8 mouse cellular contexts compared by ENCODE assay signal in genomic region chr4:150915181-150915906, GRCm38 (mm10). TPM values are rescaled to one million over a fixed set of nuclear protein-coding genes. Genes with fewer than 3 reads are reported as not detected.
DNase-seq lines count a peak whose midpoint lies in the region; ATAC-seq lines count a peak whose summit lies in the region.

No protein-coding gene starts in this region.

- peak overlapping the region; percentile 82 for H3K9ac ChIP-seq in forebrain, embryonic 13.5 days
- H3K9ac ChIP-seq in limb, embryonic 15.5 days: peak overlapping the region; percentile 87

- peak; percentile 40 to 50 for DNase-seq in left cerebral cortex, adult 18-20 months (ENCODE audit: low spot score in 2 of 2)
- DNase-seq in left cerebral cortex, adult 11 months (ENCODE audit: low spot score): no peak
- DNase-seq in MN1 (ENCODE audit: low spot score): peak; percentile 70
- no peak for DNase-seq in thymus, postnatal 14 days
- DNase-seq in ovary, postnatal 14 days (ENCODE audit: low spot score): no peak

- H3K36me3 ChIP-seq in forebrain, embryonic 13.5 days (ENCODE audit: poor library complexity, severe bottlenecking): no peaks in the 10 kb centered on the region
- H3K36me3 ChIP-seq in limb, embryonic 15.5 days: no peaks in the 10 kb centered on the region

- H3K27ac ChIP-seq in forebrain, embryonic 13.5 days: peak overlapping the region; percentile 57; the same call in 1 of the 2 replicates
- H3K27ac ChIP-seq in limb, embryonic 15.5 days: peak overlapping the region; percentile 92

- peak overlapping the region; percentile 69 for H3K4me3 ChIP-seq in forebrain, embryonic 13.5 days
- peak overlapping the region; percentile 64 for H3K4me3 ChIP-seq in limb, embryonic 15.5 days

- WGBS in forebrain, embryonic 13.5 days: 44% methylated on average over 10 of the region's 10 CpGs
- 51% methylated on average over 10 of the region's 10 CpGs for WGBS in limb, embryonic 15.5 days

- no peak for ATAC-seq in forebrain, embryonic 13.5 days
- ATAC-seq in limb, embryonic 15.5 days (ENCODE audit: insufficient number of reproducible peaks, low FRiP score, low TSS enrichment, low read depth): no peak
- no peak for ATAC-seq in megakaryocyte-erythroid progenitor cell, adult 5-6 weeks (replicated peaks; ENCODE audit: low FRiP score, low TSS enrichment, poor library complexity, severe bottlenecking)

- no peaks in the 10 kb centered on the region for H3K9me3 ChIP-seq in forebrain, embryonic 13.5 days (replicated peaks)
- no peaks in the 10 kb centered on the region for H3K9me3 ChIP-seq in limb, embryonic 15.5 days

- peak overlapping the region; percentile 74 for H3K4me2 ChIP-seq in forebrain, embryonic 13.5 days
- H3K4me2 ChIP-seq in limb, embryonic 15.5 days: peak overlapping the region; percentile 58

- peaks cover 18% of the 10 kb centered on the region for H3K4me1 ChIP-seq in forebrain, embryonic 13.5 days
- peaks cover 14% of the 10 kb centered on the region for H3K4me1 ChIP-seq in limb, embryonic 15.5 days

- H3K27me3 ChIP-seq in forebrain, embryonic 13.5 days: no peaks in the 10 kb centered on the region
- no peaks in the 10 kb centered on the region for H3K27me3 ChIP-seq in limb, embryonic 15.5 days

RNA-seq across cellular contexts. Expression of gene Tnfrsf9, which starts 1.0 kb away (rescaled TPM):
- total RNA-seq in left cerebral cortex, adult 18-20 months (2021): under 1 TPM; 0.35 to 0.94 TPM
- polyA plus RNA-seq in forebrain, embryonic 13.5 days (2015; fragmentation: Nextera tagmentation; extraction: Ambion mirVana): 0.13 and 0.16 TPM in 2 replicates
- polyA plus RNA-seq in limb, embryonic 15.5 days (2015; fragmentation: Nextera tagmentation; extraction: Ambion mirVana): 0.83 and 1.1 TPM in 2 replicates
- 2.6 TPM in 1 of 2 replicates, not detected in the other for total RNA-seq in megakaryocyte-erythroid progenitor cell, adult 5-6 weeks (2014; fragmentation: Nextera tagmentation)
- 7.2 TPM in 1 of 2 replicates, not detected in the other for total RNA-seq in megakaryocyte-erythroid progenitor cell, adult 5-6 weeks (2017)

RNA-seq across cellular contexts. Expression of gene Park7, which starts 1.1 kb away (rescaled TPM):
- 100 to 1,000 TPM; 215 to 216 TPM for total RNA-seq in left cerebral cortex, adult 18-20 months (2021)
- 414 and 420 TPM in 2 replicates for polyA plus RNA-seq in forebrain, embryonic 13.5 days (2015; fragmentation: Nextera tagmentation; extraction: Ambion mirVana)
- 349 and 381 TPM in 2 replicates for polyA plus RNA-seq in limb, embryonic 15.5 days (2015; fragmentation: Nextera tagmentation; extraction: Ambion mirVana)
- 339 and 364 TPM in 2 replicates for total RNA-seq in megakaryocyte-erythroid progenitor cell, adult 5-6 weeks (2014; fragmentation: Nextera tagmentation)
- total RNA-seq in megakaryocyte-erythroid progenitor cell, adult 5-6 weeks (2017): 415 and 488 TPM in 2 replicates

Comparison
In these comparisons a context has a peak if more than half of its experiments do, and no peak if none do; other contexts are left out.
1. DNase-seq: peak in left cerebral cortex, adult 18-20 months (2 of 2) and MN1 (single experiment); none in left cerebral cortex, adult 11 months (single experiment), thymus, postnatal 14 days (single experiment) and ovary, postnatal 14 days (single experiment).